Mouse (Mus musculus) spleen, postnatal 0 days (tissue): ENCODE data around the gene Zfp994. TPM values are rescaled to one million over a fixed set of nuclear protein-coding genes. Genes with fewer than 3 reads are reported as not detected.

Source experiments
- polyA plus RNA-seq: library from polyadenylated mRNA; unstranded; fragments of >200 nt; fragmentation: Nextera tagmentation; extraction: Ambion mirVana; gene quantifications from 2 replicates; pipeline ENCODE4 v1.2.1, GENCODE M21; 2015

Zfp994 gene
- polyA plus RNA-seq = 1.5 and 2.3 TPM in 2 replicates

DNA sequence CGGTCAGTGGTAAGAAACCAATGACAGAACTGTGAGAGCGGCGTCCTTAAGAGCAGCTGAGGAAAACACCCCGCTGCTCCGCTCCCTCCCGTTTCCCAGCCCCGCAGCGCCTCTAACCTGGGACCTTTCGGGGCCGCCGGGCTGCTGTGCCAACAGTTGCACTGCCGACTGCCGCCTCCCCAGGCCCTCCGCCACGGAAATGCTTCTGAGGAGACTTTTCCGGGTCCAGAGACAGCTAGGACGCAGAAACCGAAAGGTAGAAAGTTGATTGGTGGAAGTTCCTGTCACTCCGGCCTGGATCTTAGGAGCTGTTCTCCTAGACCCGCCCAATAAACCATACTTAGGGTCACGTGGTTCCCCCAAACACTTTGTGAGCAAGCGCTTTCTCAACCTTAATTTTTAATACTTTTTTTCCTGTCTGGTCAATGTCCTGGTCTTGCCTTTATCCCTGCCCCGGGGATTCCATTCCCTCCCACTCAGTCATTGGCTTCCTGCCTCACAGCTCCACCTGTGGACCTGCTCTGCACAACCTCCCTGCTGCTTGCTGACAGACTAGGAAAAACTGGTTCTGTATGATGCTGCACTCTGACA is at the start of gene Zfp994:
Zfp994 (minus strand) TSS at position 195 of the 591 bp plus-strand sequence.

DNA sequence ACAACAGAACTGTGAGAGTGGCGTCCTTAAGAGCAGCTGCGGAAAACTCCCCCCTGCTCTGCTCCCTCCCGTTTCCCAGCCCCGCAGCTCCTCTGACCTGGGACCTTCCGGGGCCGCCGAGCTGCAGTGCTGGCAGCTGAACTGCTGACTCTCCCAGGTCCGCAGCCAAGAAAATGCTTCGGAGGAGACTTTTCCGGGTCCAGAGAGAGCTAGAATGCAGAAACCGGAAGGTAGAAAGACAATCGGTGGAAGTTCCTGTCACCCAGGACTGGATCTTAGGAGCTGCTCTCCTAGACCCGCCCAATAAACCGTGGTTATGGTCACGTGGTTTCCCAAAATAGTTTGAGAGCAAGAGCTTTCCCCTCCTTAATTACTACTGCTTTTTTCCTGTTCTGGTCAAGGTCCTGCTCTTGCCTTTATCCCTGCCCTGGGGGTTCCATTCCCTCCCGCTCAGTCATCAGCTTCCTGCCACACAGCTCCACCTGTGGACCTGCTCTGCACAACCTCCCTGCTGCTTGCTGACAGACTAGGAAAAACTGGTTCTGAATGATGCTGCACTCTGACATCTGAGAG is 59.6 kb downstream of the Zfp994 start, which contains the start of gene Zfp947:
Zfp947 (minus strand) TSS at position 469 of the 573 bp plus-strand sequence.

Other genes starting within 250 kb of the Zfp994 start
- gene Zfp947, start 59.4 kb downstream of the Zfp994 start, polyA plus RNA-seq = 0.82 and 1.1 TPM in 2 replicates
- 6.4 and 7.5 TPM in 2 replicates for gene CT030661.1, start 89.2 kb upstream of the Zfp994 start, polyA plus RNA-seq
- gene Zfp944, start 135.8 kb upstream of the Zfp994 start, polyA plus RNA-seq = 8.5 and 9.5 TPM in 2 replicates
- 5.6 and 5.8 TPM in 2 replicates for gene Zfp758, start 135.8 kb upstream of the Zfp994 start, polyA plus RNA-seq
- 2.1 and 2.5 TPM in 2 replicates for gene Zfp946, start 198.6 kb upstream of the Zfp994 start, polyA plus RNA-seq